Mouse (Mus musculus): ENCODE data around the gene Ncor2. TPM values are rescaled to one million over a fixed set of nuclear protein-coding genes. Genes with fewer than 3 reads are reported as not detected.

Gene Ncor2
- total RNA-seq, 2 experiments from 2014 or later = 116 to 123 TPM

DNA sequence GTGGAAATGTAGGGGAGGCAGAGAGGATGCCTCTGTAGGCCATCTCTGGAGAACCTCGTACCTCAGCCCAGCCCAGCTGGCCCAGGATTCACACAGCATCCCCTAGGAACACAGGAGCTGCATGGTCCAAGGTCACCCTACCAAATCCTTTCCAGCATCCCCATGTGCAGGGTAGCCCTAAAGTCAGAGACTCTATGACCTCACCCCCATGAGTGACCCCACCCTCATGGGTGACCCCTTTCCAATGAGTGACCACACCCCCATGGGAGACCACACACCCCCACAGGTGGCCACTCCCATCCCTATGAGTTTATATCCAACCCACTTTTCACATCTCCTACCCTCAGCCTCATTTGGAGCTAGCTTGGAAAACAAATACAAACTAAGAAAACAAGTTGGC lies 51.1 kb downstream of the Ncor2 start:
- DNase-seq = no peak

GRCm38 (mm10) chr5:125127426-125127825 lies 51.6 kb downstream of the Ncor2 start:
- DNase-seq = no peak

GRCm38 (mm10) chr5:125125966-125126464 lies 53.0 kb downstream of the Ncor2 start:
- no peak for DNase-seq

DNA sequence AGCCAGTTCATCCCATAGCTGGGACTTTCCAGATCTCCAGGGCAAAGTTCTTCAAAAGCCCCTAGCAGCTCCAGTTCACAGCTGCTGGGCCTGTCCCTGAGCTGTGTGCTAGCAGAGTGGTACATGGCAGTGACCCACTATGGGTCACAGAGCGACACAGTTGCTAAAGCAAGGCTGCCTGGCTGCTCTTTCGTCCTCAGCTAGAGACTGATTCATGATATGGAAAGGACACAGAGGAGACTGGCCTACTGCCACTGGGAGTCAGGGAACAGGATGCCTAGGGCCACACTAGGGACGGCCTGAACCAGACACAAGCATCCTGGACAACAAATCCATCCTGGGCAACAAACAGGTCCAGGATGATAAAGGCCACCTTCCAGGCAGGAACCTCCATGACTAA lies 53.8 kb downstream of the Ncor2 start:
- DNase-seq = no peak

- DNase-seq = no peak
These were observed 55.0 kb downstream of the Ncor2 start for GRCm38 (mm10) chr5:125124002-125124401.

GRCm38 (mm10) chr5:125123206-125123605 lies 55.8 kb downstream of the Ncor2 start:
- DNase-seq = no peak

- no peak for DNase-seq
These were observed 56.5 kb downstream of the Ncor2 start for GRCm38 (mm10) chr5:125122546-125122945.

- no peak for DNase-seq
These were observed 57.0 kb downstream of the Ncor2 start for GRCm38 (mm10) chr5:125122049-125122448.

GRCm38 (mm10) chr5:125120517-125121303 lies 58.3 kb downstream of the Ncor2 start:
- DNase-seq = no peak

- no peak for DNase-seq
These were observed 61.8 kb downstream of the Ncor2 start for GRCm38 (mm10) chr5:125117238-125117637.

DNA sequence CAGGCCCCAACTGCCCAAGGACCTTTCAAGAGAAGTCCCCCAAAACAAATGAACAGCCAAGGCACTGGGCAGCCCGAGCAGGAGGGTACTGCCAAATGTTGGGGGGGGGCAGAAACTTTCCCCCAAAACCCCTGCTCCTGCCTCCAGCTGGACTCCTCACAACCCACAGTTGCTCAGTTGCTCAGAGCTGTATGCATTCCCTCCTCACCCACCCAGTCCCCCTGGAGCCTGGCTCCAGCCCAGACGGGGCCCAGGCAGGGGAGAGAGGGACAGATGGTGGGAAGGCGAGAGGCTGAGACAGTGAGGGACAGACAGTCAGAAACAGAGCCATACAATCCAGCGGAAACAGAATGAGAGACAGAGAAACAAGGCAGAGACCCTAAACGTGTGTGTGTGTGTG lies 66.0 kb downstream of the Ncor2 start:
- no peak for DNase-seq

DNA sequence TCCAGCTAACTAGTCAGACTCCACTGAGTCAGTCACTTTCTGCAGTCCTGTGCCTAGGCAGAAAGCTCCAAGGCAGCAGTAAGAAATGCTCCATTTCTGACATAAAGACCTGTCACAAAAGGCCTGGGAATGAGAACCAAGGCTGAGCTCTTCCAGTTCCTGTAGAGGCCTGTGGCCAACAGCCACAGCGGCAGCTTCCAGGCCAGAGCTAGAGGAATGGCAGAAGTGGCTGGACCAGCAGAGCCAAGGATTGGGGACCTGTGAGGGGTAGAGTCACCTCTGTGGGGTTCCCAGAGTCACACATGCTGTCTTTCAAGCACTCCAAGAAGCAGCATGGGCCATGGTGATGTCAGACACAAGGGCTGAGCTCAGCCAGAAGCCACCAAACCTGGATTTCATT lies 66.4 kb downstream of the Ncor2 start:
- no peak for DNase-seq

- peak; percentile 81 for DNase-seq
These were observed 67.9 kb downstream of the Ncor2 start for GRCm38 (mm10) chr5:125111137-125111536.

- no peak for DNase-seq
These were observed 68.3 kb downstream of the Ncor2 start for GRCm38 (mm10) chr5:125110722-125111121.

DNA sequence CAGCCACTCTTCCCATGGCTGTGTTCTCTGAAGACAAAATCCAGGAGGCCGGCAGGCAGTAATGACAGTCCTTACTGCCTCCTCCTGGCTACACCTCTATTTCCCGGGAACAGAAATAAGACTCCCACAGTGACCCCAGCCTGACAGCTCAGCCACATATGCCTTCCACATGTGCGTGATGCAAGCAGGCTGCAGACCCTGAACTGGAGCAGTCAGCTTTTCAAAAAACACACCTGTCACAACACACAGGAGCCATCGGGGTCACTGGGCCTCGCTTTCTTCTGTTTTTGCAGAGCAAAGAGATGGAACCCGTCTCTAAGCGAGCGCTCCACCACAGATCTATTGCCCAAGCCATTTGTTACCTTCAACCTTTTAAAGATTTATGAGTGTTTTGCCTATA lies 68.8 kb downstream of the Ncor2 start:
- DNase-seq = no peak

- DNase-seq = peak; percentile 75
These were observed 71.9 kb downstream of the Ncor2 start for GRCm38 (mm10) chr5:125107011-125107651.

DNA sequence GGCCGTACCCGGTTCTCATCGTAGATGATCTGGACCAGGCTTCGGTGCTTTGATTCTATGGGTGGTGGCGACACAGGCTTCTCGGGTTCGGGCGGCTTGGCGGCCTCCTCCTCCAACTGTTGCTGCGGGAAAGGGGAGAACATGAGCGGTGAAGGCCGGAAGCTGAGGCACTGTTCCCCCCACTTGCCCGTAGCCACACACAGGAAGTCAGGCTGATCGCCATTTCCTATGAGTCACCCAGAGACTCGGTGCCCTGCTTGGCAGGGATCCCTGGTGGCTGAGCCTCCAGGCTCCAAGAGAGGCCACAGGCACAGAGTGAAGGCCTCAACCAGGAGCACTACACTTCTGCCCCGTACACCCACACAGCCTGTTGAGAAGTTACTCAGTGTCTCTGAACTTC lies 72.8 kb downstream of the Ncor2 start:
- peak; percentile 63 for DNase-seq

DNA sequence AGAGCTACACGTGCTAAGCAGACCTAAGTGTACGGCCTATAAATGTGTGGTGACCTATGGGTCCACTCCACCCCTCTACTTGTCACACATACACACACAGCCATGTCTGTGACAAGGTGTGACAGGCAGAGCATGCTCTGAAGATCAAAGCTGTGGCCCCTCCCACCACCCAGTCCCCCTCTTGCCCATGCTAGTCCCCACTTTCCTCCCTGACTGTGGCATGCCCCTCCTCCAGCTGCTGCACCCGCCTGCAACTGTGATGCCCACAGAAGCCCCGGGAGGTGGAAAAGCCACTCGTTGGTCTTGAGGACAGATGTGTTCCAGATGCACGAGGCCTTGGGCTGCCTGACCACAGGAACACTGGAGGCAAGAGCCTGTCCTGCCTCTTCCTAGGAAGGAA lies 74.2 kb downstream of the Ncor2 start:
- DNase-seq = no peak

DNA sequence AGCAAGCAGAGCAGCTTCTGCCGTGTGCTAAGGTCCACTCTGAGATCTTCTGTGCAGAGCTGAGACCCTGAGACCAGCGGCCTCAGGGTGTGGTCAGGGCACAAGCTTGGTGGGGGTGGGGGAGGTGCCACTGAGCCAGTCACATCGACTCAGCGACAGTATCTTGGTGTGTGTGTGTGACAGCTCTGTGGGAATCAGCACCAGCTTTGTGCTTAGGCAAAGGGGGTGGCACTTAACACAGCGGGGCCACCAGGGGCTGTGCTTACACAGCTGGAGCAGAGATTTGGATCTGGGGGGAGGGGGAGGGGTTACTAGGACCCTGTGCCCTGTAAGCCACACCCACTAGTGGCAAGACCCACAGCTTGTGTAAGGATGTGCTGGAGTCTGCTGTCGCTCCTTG lies 75.6 kb downstream of the Ncor2 start:
- no peak for DNase-seq

DNA sequence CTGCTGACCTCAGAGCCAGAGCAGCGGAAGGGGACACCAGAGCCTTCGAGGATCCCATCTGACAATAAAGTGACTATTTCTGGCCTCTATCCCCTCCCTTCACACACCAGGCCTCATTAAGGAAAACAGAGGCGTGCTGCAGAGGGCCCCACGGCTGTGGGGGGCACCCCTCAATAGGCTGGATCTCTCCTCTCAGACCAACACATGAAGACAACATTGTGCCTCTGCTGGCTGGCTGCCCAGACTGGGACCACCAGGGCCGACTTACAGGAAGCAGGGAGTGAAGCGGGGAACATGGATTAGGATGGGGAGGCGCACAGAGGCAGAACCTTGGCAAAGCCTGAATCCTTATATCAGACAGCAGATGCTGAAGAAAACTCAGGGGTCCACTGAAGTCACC lies 76.1 kb downstream of the Ncor2 start:
- no peak for DNase-seq

GRCm38 (mm10) chr5:125102352-125102751 lies 76.7 kb downstream of the Ncor2 start:
- no peak for DNase-seq

GRCm38 (mm10) chr5:125099785-125100350 lies 79.2 kb downstream of the Ncor2 start:
- DNase-seq = no peak

DNA sequence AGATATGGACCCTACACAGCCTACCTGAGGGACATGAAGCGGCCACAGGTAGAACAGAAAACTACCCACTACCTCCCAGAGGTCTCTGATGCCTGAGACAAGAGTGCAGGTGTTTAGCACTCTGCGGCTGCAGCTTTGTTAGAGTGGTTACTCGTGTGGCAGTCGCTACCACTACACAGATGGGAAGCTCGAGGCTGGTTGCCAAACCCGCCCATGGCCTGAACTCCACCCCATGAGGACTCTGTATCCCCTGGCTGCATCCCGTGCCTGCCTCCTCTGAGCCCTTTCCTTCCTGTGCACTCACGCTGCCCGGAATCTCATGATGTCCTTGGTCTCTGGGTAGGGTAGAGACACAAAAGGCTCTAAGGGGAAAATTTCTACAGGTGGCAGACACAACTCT lies 80.3 kb downstream of the Ncor2 start:
- no peak for DNase-seq

Data from gastrocnemius, postnatal 10 days (tissue).